Mouse (Mus musculus) erythroblast, adult 5-6 weeks (primary cell): ENCODE results near the gene Gng3. TPM values are rescaled to one million over a fixed set of nuclear protein-coding genes. Genes with fewer than 3 reads are reported as not detected.
"Not testable (repeated sequence)": the region's sequence is repeated elsewhere in the genome, so short reads cannot be mapped to it uniquely, and the experiment has no call there.

ENCODE experiments used
- ATAC-seq: replicated peaks from 2 replicates; pipeline ENCODE4 v1.8.0; 2016; ENCODE audit warnings: moderate number of reproducible peaks, mild to moderate bottlenecking, moderate TSS enrichment, inconsistent platforms; ENCODE audit not compliant: poor library complexity, low FRiP score, severe bottlenecking
- total RNA-seq, 2 experiments: library from RNA; stranded (forward) in 1 of 2; stranded (reverse) in 1 of 2; fragments of 150-400 nt in 1 of 2; fragments of 200-764, 138-1000 nt in 1 of 2; gene quantifications; 2 replicates each; pipeline versions ENCODE4 v1.2.3 to v1.2.4; 2015 to 2017; ENCODE audit warnings: low replicate concordance in 2 of 2

The Gng3 gene
- total RNA-seq, 2 experiments from 2014 or later, result not detected

DNA sequence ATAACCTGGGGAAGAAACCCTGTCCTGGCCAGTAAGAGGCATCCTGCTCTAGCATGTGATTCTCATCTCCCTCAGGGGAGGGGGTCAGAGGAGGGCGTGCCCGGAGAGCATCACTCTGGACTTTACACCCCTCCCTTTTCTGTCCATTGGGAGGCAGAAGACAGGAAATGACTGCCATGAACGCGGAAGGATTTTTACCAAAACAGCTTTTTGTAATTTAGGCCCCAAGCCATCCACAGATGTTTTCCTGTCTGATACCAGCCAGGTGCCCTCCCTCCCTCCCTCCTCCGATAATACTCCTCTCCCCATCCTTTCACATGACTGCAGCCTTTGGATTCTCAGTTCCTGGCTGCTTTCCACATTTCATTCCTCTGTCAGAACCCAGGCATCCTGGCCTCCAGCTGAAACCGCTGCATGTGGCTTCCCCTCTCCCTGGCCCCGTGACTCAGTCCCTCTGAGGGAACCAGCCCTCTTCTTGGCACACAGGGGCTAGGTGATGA lies 11.5 kb upstream of the Gng3 start, which contains the start of gene Lrrn4cl:
Gene Lrrn4cl, plus strand, starts transcription at position 367 of the 500 bp plus-strand sequence.
- ATAC-seq, result no peak

- ATAC-seq, result no peak
Observed at GRCm38 (mm10) chr19:8848356-8848755, 9.4 kb upstream of the Gng3 start.

GRCm38 (mm10) chr19:8844371-8845129 lies 5.6 kb upstream of the Gng3 start:
- peak; percentile 51 for ATAC-seq

DNA sequence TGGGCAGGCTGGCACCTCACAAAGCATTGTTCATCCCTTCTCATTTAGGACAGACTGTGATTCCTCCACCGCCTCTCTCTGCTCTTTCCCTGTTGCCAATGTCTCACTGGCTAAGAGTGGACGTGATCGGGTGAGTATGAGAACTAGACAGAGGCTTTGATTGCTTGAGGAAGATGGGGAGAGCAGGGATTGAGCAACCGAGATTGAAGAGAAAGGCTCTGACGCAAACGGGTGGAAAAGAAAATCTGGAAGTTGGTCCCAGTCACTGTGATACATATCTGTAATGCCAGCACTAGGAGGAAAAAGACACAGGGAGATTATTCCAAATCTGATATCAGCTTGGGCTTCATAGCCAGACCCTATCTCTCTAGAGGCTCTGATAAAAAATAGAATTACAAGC lies 4.0 kb upstream of the Gng3 start:
- no peak for ATAC-seq

DNA sequence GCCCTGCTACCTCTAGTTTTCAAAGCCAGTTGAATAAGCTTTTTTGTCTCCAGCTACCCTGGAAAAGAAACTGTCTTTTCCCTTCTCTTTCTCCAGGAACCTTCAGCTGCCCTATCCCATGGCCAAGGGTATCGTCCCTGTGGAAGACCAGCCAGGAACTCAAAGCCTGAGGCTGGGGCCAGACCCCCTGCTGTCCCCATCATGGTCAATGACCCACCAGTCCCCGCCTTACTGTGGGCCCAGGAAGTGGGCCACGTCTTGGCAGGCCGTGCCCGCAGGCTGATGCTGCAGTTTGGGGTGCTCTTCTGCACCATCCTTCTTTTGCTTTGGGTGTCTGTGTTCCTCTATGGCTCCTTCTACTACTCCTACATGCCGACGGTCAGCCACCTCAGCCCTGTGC lies 2.0 kb upstream of the Gng3 start:
- no peak for ATAC-seq

- peak; percentile 82 for ATAC-seq
Observed at GRCm38 (mm10) chr19:8839908-8840791, 1.2 kb upstream of the Gng3 start.

GRCm38 (mm10) chr19:8838041-8838730 lies 808 bp downstream of the Gng3 start:
- ATAC-seq, result no peak

- peak; percentile 77 for ATAC-seq
Observed at GRCm38 (mm10) chr19:8837251-8837791, 1.7 kb downstream of the Gng3 start, which contains the start of gene Bscl2. Gene Bscl2, plus strand, starts transcription at chr19:8837467.

- not testable (repeated sequence) for ATAC-seq
Observed at GRCm38 (mm10) chr19:8836327-8836726, 2.7 kb downstream of the Gng3 start.

DNA sequence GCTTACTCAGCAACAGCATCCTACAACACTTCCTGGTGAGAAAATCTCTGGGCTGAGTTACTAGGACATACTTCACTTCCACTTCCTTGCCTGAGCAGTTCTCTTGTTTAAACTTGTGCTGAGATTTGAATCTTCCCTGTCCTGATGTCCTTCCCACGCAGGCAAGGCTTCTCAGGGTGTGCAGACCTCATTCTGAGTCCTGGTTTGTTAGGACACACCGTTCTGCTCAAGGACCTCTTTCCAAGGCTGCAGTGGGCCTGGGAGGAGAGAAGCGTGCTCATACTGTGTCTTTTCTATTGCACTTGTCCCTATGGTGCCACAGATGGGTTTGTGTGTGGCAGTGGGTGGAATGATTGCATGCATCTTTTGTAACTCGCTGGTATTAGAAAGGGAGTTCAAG lies 6.0 kb downstream of the Gng3 start:
- ATAC-seq, result no peak

- ATAC-seq, result no peak
Observed at GRCm38 (mm10) chr19:8831262-8831661, 7.7 kb downstream of the Gng3 start.

DNA sequence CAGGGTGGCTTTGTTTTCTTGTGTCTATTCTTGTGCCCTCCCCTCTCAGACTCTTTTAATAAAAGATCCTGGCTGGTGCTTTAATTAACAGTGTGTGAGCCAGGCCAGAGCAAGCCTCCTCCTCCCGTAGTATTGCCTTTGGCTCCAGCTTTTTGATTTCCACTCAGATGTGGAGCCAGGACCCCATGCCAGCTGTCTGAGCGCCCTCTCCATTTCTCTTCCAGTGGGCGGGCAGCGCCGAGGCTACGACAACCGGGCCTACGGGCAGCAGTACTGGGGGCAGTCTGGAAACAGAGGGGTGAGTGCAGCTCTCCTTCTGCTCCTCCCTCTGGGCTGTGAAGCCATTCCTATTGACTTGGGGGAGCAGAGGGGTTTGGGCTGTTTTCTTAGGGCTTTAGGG lies 8.3 kb downstream of the Gng3 start:
- ATAC-seq, result no peak

DNA sequence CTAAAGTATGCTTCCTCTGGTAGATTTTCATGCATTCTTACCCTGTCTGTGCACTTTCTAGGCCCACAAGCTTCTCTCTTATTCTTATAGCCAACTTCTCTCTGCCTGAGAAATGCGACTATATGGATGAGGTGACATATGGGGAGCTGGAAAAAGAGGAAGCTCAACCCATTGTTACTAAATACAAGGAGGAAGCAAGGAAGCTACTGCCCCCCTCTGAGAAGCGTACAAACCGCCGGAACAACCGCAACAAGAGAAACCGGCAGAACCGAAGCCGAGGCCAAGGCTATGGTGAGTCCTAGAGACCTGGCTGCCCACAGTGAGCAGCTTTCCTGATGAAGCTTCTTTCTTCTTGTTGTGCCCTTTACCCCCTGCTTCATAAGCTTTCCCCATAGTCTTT lies 9.3 kb downstream of the Gng3 start, which contains the start of gene AC129217.1:
Gene AC129217.1, plus strand, starts transcription at position 114 of the 400 bp plus-strand sequence.
- ATAC-seq, result no peak

DNA sequence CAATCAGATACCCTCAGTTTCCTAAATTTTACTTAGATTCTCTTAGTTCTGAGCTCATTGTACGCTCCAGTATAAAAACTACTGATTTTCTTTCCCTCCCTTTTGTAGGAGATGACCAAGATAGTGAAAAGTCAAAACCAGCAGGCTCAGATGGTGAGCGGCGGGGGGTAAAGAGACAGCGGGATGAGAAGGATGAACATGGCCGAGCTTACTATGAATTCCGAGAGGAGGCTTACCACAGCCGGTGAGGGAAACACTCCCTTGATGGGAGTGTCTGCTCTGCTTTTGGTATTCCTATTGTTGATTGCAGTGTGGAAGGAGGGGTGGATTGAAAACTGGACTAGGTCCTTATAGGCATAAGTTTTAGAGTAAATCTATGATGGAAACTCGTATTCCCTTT lies 16.3 kb downstream of the Gng3 start:
- ATAC-seq, result no peak

DNA sequence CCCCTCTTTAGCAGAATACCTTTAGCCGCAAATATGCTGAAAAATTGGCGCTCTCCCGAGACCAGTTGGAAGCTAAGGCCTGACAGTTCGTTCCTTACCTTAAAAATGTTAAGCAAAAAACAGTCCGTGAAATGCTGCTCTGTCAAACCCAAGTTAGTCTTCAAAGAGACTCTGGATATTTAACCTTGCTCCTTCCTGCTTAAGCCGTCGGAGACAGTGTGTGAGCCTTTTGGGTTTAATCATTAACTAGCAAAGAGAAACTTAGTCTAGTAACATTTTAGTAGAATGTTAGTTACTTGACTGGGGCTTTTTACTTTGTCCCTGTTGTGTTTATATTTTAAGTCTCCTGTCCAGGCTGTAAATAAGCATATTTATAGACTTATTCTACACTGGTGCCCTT lies 17.8 kb downstream of the Gng3 start:
- ATAC-seq, result no peak

DNA sequence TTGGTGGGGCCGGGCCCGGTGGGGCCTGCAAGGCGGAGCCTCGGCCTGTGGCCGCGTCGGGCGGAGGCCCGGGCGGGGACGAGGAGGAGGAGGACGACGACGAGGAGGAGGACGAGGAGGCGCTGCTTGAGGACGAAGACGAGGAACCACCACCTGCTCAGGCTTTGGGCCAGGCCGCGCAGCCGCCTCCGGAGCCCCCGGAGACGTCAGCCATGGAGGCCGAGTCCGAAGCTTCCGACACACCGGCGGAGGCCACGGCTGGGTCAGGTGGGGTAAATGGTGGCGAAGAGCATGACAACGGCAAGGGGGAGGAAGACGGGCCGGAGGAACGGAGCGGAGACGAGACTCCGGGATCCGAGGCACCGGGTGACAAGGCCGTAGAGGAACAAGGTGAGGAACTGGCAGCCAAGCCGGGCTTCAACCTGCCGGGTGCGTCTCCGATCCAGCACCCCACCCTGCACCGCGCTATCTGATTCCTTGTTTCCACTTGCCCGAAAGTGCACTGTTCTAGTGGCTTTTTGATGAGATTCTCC lies 18.5 kb downstream of the Gng3 start:
- ATAC-seq, result peak; percentile 49

DNA sequence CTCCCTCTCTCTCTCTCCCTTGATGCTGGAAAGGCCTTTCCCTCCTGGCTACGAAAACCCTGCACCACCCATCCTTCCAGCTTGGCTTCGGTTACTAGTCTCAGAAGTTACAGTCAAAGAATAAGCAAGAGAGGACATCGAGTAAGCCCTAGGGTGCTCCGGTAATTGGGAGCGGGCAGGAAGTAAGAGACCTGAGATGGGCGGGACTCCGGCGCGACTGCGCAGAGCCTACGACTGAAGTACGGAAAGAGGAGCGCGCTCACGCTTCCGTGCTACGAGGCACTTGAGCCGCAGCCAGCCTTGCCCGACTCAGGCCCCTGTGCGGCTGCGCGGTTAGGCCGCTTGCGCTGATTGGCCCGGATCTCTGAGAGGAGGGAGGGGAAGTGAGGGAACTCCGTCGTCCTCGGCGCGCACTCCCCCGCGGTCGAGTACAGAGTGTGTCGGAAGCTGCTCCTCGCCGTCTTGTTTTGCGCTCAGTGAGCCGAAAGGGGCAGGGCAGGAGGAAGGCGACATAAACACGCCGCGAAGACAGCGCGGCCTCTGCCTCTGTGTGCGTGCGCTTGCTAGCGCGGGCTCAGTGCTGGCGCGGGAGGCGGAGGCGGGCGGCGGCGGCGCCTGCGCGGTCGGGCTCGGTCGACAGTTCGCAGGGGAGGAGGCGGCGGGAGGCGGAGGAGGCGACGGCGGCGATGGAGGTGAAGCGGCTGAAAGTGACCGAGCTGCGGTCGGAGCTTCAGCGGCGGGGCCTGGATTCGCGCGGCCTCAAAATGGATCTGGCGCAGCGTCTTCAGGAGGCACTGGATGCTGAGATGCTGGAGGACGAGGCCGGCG lies 19.2 kb downstream of the Gng3 start, which contains the start of gene Hnrnpul2:
Gene Hnrnpul2, plus strand, starts transcription at position 415 of the 828 bp plus-strand sequence.
- peak; percentile 83 for ATAC-seq

DNA sequence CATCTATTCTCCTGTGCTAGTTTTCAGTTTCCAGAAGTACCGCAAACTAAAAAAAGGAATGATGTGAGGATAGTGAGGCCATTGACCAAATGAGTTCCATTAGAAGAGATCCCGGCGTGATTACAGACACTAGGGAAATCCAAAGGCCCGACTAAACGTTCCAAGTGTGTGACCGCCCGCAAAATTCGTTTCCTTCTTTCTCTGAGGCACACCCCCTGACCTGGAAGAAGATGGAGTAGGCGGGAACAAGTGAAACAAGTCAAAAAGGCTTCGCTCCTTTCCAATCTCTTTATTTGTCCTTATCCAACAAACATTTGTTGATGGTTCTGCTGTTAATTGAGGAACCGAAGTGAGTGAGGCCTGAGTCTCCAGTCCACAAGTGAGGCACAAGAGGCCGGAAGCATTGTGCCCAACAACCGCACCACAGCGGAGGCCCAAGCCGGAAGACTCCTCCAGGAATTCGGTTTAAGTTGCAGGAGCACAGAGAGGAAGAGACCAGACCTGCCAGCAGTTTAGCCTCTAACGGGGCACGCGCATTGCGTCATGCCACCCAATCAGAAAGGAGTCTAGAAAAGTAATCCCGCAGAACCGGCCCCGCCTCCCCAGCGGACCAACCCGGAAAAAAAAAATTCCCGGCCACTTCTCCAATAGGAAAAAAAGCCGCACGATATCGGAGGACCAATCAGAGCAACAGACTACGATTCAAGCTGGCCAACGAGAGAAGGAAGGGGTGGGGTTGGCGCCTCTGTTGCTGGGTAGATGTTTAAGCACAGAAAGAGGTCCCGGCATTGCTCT lies 20.0 kb downstream of the Gng3 start, which contains the start of gene Ttc9c:
Gene Ttc9c, minus strand, starts transcription at position 533 of the 795 bp plus-strand sequence.
- peak; percentile 77 for ATAC-seq
